Mouse (Mus musculus) bone marrow, adult 2 months (tissue): Measurements from ENCODE around the gene Med24.

Experiments
- CTCF ChIP-seq: fragments of 200-500 bp; IDR thresholded peaks from 2 replicates; pipeline ENCODE4 v1.5.1; 2011; ENCODE audit warnings: low read length, control low read depth; ENCODE audit not compliant: control insufficient read depth, insufficient read depth
- POLR2A ChIP-seq: fragments of 200-500 bp; IDR thresholded peaks from 2 replicates; pipeline ENCODE4 v1.6.1; 2011; ENCODE audit warnings: low read depth, mild to moderate bottlenecking, control low read depth, low read length, borderline replicate concordance; ENCODE audit not compliant: control insufficient read depth

GRCm38 (mm10) chr11:98765421-98766309, 36.4 kb upstream of the Med24 start:
- TF ChIP-seq CTCF (no peak), POLR2A (no peak)
